Mouse (Mus musculus) brain, embryonic 14.5 days (tissue): ENCODE data around the gene Metrn.

Experiments used
- CTCF ChIP-seq: fragments of 200-500 bp; IDR thresholded peaks from 2 replicates; pipeline ENCODE4 v1.5.1; 2012; ENCODE audit warnings: inconsistent platforms, mild to moderate bottlenecking, moderate library complexity, borderline replicate concordance; ENCODE audit not compliant: insufficient read depth, insufficient read length; ENCODE audit errors: extremely low read depth
- POLR2A ChIP-seq: fragments of 200-500 bp; IDR thresholded peaks from 2 replicates; pipeline ENCODE4 v1.6.1; 2012; ENCODE audit warnings: mild to moderate bottlenecking, inconsistent platforms, borderline replicate concordance; ENCODE audit not compliant: poor library complexity, insufficient read depth, insufficient read length, severe bottlenecking; ENCODE audit errors: extremely low read depth

GRCm38 (mm10) chr17:25831451-25832281 lies 34.7 kb upstream of the Metrn start:
- TF ChIP-seq CTCF = no peak
- TF ChIP-seq POLR2A = no peak
